Mouse (Mus musculus) lung, postnatal 0 days (tissue): ENCODE results near the gene Slc44a1. TPM values are rescaled to one million over a fixed set of nuclear protein-coding genes. Genes with fewer than 3 reads are reported as not detected.

Experiments
- ATAC-seq: fragments of 200-750 bp; cut with Nextera tagmentation; 2 replicates; pipeline ENCODE4 v1.8.0; 2017; ENCODE audit warnings: moderate library complexity
- DNase-seq: peaks from one replicate; pipeline ENCODE4 v3.0.0-alpha.2; 2016; ENCODE audit warnings: low spot score
- H3K27ac ChIP-seq: fragments of 300-500 bp; sonication (generic); 2 replicates; pipeline ENCODE4 v1.5.1; 2014; ENCODE audit warnings: antibody characterized with exemption, mild to moderate bottlenecking, low read length, mixed read lengths
- H3K27me3 ChIP-seq: fragments of 300-500 bp; sonication (generic); replicated peaks from 2 replicates; pipeline ENCODE4 v1.6.1; 2014; ENCODE audit warnings: low read length, mixed read lengths; ENCODE audit not compliant: insufficient read depth
- H3K36me3 ChIP-seq: fragments of 300-500 bp; sonication (generic); 2 replicates; pipeline ENCODE4 v1.6.1; 2014; ENCODE audit warnings: low read length, mixed read lengths; ENCODE audit not compliant: insufficient read depth
- H3K4me1 ChIP-seq: fragments of 300-500 bp; sonication (generic); 2 replicates; pipeline ENCODE4 v1.6.1; 2014; ENCODE audit warnings: antibody characterized with exemption, low read depth, low read length, mixed read lengths; ENCODE audit not compliant: insufficient read depth
- H3K4me2 ChIP-seq: fragments of 300-500 bp; sonication (generic); replicated peaks from 2 replicates; pipeline ENCODE4 v1.6.1; 2014; ENCODE audit warnings: low read depth, mild to moderate bottlenecking, low read length, moderate library complexity, mixed read lengths
- H3K4me3 ChIP-seq: fragments of 300-500 bp; sonication (generic); 2 replicates; pipeline ENCODE4 v1.5.1; 2014; ENCODE audit warnings: low read depth, low read length
- H3K9ac ChIP-seq: fragments of 300-500 bp; sonication (generic); replicated peaks from 2 replicates; pipeline ENCODE4 v1.6.1; 2014; ENCODE audit warnings: low read depth, mild to moderate bottlenecking
- H3K9me3 ChIP-seq: fragments of 300-500 bp; sonication (generic); 2 replicates; pipeline ENCODE4 v1.6.1; 2016; ENCODE audit warnings: low read length, mixed read lengths
- CTCF ChIP-seq: IDR thresholded peaks from 2 replicates; pipeline ENCODE4 v1.5.1; 2016; ENCODE audit warnings: antibody characterized with exemption, mild to moderate bottlenecking
- EP300 ChIP-seq: IDR thresholded peaks from 2 replicates; pipeline ENCODE4 v1.6.1; 2016; ENCODE audit warnings: antibody characterized with exemption, mild to moderate bottlenecking, control low read depth
- WGBS: fragments of 180-500 bp; shearing (Covaris S2); extraction: QIAGEN DNeasy Blood & Tissue Kit; methylation state at CpG from one replicate; pipeline ENCODE4 v1.1.7; 2014; 5-methylcytosine and 5-hydroxymethylcytosine counted together
- polyA plus RNA-seq: library from polyadenylated mRNA; unstranded; fragments of >200 nt; fragmentation: Nextera tagmentation; extraction: Ambion mirVana; gene quantifications from 2 replicates; pipeline ENCODE4 v1.2.1, GENCODE M21; 2015

The Slc44a1 gene
- polyA plus RNA-seq, 1 experiment from 2014 or later = 30.4 TPM

DNA sequence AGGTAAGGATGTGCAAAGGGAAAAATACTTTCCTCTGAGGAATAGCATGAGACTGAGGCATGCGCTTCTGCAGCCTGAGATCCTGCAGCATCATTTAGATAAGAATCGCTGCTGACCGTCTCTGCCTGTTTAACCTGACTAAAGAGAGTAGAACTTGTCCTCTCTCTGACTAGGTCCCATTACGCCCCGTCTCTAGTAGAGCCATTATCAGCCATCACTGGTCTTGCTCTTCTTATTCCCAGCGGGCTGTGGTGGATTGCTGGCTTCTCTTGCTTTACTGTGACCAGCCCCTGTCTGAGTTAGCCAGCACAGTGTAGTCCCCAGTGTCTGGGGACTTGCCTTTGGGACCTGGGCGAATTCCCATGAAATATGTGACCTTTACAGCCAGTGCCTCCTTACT is 50.2 kb downstream of the Slc44a1 start:
- H3K4me2 ChIP-seq = no peak overlapping the region
- DNase-seq (no peak), ATAC-seq (no peak)
- no peak overlapping the region for H3K27ac ChIP-seq
- 86% methylated on average over 7 of the region's 7 CpGs for WGBS
- H3K36me3 ChIP-seq = no peaks in the 10 kb centered on the region
- no peak for TF ChIP-seq EP300
- TF ChIP-seq CTCF = no peak
- no peak overlapping the region for H3K9ac ChIP-seq
- no peak overlapping the region for H3K4me3 ChIP-seq
- H3K4me1 ChIP-seq = 0 out of 2 replicates have a peak, but pooled peaks cover 3% of the 10 kb centered on the region
- H3K27me3 ChIP-seq = no peaks in the 10 kb centered on the region
- H3K9me3 ChIP-seq = no peaks in the 10 kb centered on the region

DNA sequence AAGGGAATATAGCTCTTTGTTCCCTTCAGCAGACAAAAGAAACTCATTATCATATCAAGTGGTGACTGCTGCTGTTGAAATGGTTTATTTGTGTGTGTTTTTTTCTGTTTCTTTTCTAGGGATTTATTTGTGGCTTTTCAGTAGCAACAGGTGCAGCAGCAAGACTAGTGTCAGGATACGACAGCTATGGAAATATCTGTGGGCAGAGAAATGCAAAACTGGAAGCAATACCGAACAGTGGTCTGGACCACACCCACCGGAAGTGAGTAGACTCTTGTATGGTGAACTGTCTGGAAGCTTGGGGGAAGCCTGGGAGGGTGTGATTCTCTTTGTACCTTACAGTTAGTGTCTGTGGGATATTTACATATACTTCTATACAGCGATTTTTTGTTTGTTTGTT is 51.1 kb downstream of the Slc44a1 start:
- Histone ChIP-seq H3K27ac (no peak overlapping the region), H3K4me3 (no peak overlapping the region), H3K4me1 (0 out of 2 replicates have a peak, but pooled peaks cover 3% of the 10 kb centered on the region), H3K9me3 (no peaks in the 10 kb centered on the region), H3K9ac (no peak overlapping the region), H3K36me3 (no peaks in the 10 kb centered on the region), H3K4me2 (no peak overlapping the region), H3K27me3 (no peaks in the 10 kb centered on the region)
- TF ChIP-seq EP300 = no peak
- no peak for TF ChIP-seq CTCF
- ATAC-seq (no peak), DNase-seq (no peak)
- 59% methylated on average over 4 of the region's 4 CpGs for WGBS

DNA sequence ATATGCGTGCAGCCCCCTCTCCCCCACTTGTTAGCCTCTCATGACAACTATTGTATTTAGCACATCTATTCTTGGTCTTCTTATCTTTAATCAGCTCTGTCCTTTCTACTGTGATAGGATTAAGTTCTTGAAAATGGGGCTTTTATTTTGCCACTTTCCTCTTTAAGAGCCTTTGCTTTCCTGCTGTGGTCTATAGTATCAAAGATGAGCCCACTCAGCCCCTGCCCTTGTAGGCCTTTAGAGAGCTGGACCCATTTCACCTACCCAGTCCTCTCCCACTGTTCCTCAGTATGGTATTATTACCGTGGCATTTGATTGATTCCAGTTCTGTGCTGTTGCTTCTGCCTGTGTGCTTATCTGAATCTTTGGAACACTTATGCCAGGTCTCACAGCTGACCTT is 55.4 kb downstream of the Slc44a1 start:
- no peaks in the 10 kb centered on the region for H3K9me3 ChIP-seq
- H3K9ac ChIP-seq = no peak overlapping the region
- no peak overlapping the region for H3K4me3 ChIP-seq
- H3K4me1 ChIP-seq = no peaks in the 10 kb centered on the region
- no peaks in the 10 kb centered on the region for H3K36me3 ChIP-seq
- H3K4me2 ChIP-seq = no peak overlapping the region
- no peak overlapping the region for H3K27ac ChIP-seq
- no peak for ATAC-seq
- no peaks in the 10 kb centered on the region for H3K27me3 ChIP-seq
- TF ChIP-seq CTCF = no peak
- TF ChIP-seq EP300 = no peak
- 58% methylated on average over 2 of the region's 2 CpGs for WGBS
- DNase-seq = no peak

DNA sequence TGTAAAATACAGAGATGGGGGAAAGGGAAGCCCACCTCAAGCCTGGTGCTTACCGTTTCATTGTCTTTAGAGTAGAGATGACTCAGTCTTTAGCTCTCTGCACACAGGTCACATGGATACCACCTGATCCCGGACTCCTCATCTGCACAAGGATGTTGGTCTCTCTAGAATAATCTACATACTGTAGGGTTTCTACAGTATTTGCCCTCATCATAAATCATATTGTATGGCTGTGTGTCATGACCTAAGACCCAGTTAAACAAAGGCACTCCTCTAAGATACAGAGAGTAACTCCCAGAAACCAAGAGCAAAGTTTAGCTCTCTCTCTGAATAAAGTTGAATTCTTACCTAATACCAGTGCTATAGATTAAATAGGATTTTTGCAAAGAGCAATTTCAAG is 62.6 kb downstream of the Slc44a1 start:
- no peaks in the 10 kb centered on the region for H3K9me3 ChIP-seq
- 92% methylated on average over 2 of the region's 2 CpGs for WGBS
- no peak overlapping the region for H3K4me2 ChIP-seq
- H3K9ac ChIP-seq = no peak overlapping the region
- ATAC-seq (no peak), DNase-seq (no peak)
- no peaks in the 10 kb centered on the region for H3K27me3 ChIP-seq
- no peak overlapping the region for H3K27ac ChIP-seq
- TF ChIP-seq CTCF (no peak), EP300 (no peak)
- H3K4me1 ChIP-seq = no peaks in the 10 kb centered on the region
- H3K36me3 ChIP-seq = no peaks in the 10 kb centered on the region
- no peak overlapping the region for H3K4me3 ChIP-seq

DNA sequence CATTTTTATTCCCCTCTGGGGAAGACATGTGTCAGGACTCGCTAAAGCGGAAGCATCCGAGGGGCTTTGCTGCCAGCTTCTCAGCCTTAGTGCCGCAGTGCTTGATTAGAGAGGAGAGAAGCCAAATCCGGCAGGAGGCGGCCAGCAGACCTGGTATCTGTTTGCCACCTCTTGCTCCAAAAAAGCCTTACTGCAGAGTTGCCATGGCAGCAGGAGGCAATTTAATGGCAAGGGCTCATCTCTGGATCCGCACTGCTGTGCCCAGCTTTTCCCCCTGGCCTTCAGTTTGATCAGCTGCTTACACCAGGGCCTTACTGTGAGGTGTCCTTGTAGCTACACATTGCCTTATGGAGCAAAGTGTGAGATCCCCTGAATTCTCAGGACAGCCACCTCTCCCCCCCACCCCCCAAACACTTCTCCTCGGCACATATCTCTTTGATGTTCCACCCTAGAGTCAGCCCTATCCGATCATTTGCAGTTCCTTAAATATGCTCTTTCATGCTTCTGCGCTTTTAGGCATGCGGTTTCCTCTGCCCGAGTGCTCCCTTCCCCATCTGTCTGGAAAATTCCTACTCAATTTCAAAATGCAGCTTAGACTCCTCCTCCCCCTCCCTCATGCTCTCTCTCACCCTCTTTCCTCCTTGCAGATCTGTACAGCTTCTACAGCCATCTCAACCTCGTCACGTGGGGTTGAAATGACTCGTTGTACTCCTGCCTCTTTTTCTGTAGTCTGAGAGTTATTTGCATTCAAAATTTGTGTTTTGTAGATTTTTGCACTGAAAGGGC is 72.1 kb downstream of the Slc44a1 start:
- TF ChIP-seq EP300 (no peak), CTCF (no peak)
- Histone ChIP-seq H3K27me3 (no peaks in the 10 kb centered on the region), H3K9ac (no peak overlapping the region), H3K27ac (no peak overlapping the region), H3K4me3 (no peak overlapping the region), H3K9me3 (no peaks in the 10 kb centered on the region), H3K36me3 (no peaks in the 10 kb centered on the region), H3K4me1 (peaks cover 21% of the 10 kb centered on the region; the same call in 1 of the 2 replicates), H3K4me2 (0 out of 2 replicates have a peak overlapping the region, but pooled peaks have one; percentile 17)
- DNase-seq = peak; percentile 81
- ATAC-seq = peak; percentile 78
- 42% methylated on average over 15 of the region's 15 CpGs for WGBS

DNA sequence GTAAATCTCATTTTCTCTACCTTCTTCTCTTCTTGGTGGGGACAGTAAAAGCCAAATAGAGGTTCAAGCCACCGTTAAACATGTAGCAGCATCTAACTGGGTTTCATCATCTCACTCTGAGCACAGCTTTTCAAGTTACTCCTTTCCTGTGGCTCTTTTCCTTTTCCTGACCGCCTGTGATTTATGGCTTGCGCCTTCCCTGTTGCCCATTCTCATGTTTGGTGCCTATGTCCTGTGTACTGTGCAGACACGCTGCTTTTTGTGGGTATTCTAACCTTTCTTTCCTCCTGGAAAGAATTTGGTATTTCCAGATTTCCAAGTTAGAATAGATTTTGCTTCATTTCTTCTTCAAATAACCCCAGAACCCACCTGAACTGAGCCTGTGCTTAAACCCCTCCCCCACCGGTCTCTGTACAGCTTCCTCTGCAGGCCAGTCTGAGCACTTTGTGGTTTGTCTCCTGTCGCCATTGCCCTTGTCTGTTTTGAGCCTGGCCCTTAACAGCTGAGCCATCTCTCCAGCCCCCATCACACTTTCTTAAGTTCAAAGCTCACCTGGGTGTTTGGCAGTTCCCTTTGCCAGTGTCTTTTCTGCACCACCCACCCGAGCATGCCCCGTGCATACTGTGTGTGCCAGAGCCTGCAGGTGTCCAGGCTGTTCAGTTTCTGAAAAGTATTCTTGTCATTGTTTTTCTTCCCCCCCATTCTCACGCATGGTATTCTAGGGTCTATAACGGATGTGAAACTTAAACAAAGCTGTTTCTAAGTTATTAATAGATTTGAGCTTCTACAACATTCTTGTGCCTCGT is 73.3 kb downstream of the Slc44a1 start:
- H3K27me3 ChIP-seq = no peaks in the 10 kb centered on the region
- 0 out of 2 replicates have a peak overlapping the region, but pooled peaks have one; percentile 12 for H3K27ac ChIP-seq
- no peaks in the 10 kb centered on the region for H3K36me3 ChIP-seq
- no peak overlapping the region for H3K4me3 ChIP-seq
- no peak for TF ChIP-seq CTCF
- TF ChIP-seq EP300 = no peak
- no peaks in the 10 kb centered on the region for H3K9me3 ChIP-seq
- ATAC-seq (peak; percentile 43; the same call in 1 of the 2 replicates), DNase-seq (no peak)
- peaks cover 21% of the 10 kb centered on the region; the same call in 1 of the 2 replicates for H3K4me1 ChIP-seq
- H3K4me2 ChIP-seq = 0 out of 2 replicates have a peak overlapping the region, but pooled peaks have one; percentile 6
- no peak overlapping the region for H3K9ac ChIP-seq
- 37% methylated on average over 11 of the region's 11 CpGs for WGBS
